Mouse (Mus musculus) cerebellum, postnatal 14 days (tissue): ENCODE results near the gene Tmem11.

ENCODE experiments used
- DNase-seq, 2 experiments: peaks; one replicate each; pipeline ENCODE4 v3.0.0; 2021; ENCODE audit warnings: mixed read lengths in 2 of 2

Tmem11 gene

GRCm38 (mm10) chr11:60826700-60827099 is 52.4 kb downstream of the Tmem11 start:
- no peak for DNase-seq

GRCm38 (mm10) chr11:60825191-60825590 is 53.9 kb downstream of the Tmem11 start:
- no peak for DNase-seq

- no peak for DNase-seq
Measured at GRCm38 (mm10) chr11:60823771-60824170, 55.3 kb downstream of the Tmem11 start.

- DNase-seq, result no peak
Measured at GRCm38 (mm10) chr11:60816398-60816797, 62.7 kb downstream of the Tmem11 start.
